Mouse (Mus musculus) left cerebral cortex, adult 18-20 months (tissue): ENCODE results near the gene Trim71. TPM values are rescaled to one million over a fixed set of nuclear protein-coding genes. Genes with fewer than 3 reads are reported as not detected.
A peak's percentile ranks its signal among the peaks of the same experiment; 100 is the strongest.

Source experiments
- DNase-seq, 2 experiments: peaks; one replicate each; pipeline ENCODE4 v3.0.0; 2021 to 2022; ENCODE audit warnings: low spot score in 2 of 2, mixed read lengths in 1 of 2
- long read RNA-seq, 2 experiments: library from polyadenylated mRNA; stranded (forward); transcript quantifications; one replicate each; pipeline ENCODE4 v2.0.0; 2021
- total RNA-seq, 2 experiments: library from RNA; stranded (reverse); gene quantifications; 2 replicates each; pipeline ENCODE4 v1.2.3; 2021

Gene Trim71
- total RNA-seq: under 1 TPM; 0.84 to 0.95 TPM
- long read RNA-seq, experiment 1: 0 reads
- long read RNA-seq, experiment 2: 0 reads

DNA sequence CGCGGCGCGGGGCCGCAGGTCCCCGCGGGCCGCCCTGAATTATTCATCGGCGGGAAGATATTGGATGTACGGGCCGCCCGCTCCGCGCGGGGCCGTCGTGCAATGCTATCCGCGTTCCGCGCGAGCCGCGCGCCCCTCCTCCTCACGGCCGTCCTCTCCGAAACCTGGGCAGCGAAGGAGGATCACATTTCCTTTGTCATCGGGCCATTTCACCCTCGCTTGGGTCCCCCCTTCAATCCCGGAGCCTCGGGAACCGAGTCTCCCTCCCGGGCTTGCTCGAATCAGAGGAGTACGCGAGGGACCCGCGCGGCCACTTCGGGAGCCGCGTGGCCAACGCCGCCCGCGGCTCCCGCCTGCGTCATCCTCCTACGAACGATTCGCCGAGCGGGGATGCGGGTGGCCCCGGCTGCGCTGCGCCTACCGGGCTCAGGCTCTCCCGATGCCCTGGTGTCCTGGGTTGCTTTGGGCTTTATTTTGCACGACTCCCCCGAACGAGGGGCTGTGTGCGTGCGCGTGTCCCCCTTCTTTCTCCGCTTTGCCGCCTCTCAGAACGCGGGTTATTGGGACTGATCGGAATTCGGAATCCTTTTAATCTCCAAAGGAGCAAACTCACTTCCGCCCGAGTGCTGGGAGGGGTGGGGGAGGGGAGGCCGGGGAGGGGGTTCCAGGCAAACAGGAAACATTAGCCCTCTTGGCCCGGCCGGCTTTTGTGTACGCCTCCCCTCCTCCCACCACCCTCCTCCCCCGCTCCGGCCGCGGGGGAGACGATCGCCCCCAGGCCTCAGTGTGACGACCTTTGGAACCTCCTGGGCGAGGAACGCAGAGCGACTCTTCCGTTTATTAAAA lies at the start of gene Trim71:
Gene Trim71 (minus strand): TSS at position 609 of the 846 bp plus-strand sequence.
- peak; percentile 9 to 43 for DNase-seq

- DNase-seq: no peak
Measured at GRCm38 (mm10) chr9:114613026-114613425, 48.9 kb upstream of the Trim71 start.

GRCm38 (mm10) chr9:114612566-114612965 lies 48.4 kb upstream of the Trim71 start:
- DNase-seq: no peak

DNA sequence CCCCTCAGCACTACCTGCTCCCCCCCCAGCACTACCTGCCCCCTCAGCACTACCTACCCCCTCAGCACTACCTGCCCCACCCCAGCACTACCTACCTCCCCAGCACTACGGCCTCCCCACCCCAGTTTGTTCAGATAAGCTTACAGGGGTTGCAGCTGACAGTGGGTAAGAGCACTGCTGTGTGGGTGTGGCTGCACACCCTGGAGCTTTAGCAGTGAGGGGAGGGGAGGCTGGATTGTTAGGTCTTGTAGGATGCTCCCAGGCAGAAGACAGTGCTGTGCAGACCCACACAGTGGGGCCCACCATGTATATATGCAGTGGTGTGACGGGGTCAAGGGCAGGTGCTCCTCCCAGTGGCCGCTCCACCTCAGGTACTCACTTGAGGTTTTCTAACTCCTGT lies 46.1 kb upstream of the Trim71 start:
- DNase-seq: no peak

- no peak for DNase-seq
Measured at GRCm38 (mm10) chr9:114603876-114604540, 39.8 kb upstream of the Trim71 start.

GRCm38 (mm10) chr9:114601096-114601495 lies 36.9 kb upstream of the Trim71 start:
- DNase-seq: no peak

- DNase-seq: no peak
Measured at GRCm38 (mm10) chr9:114585017-114585345, 20.8 kb upstream of the Trim71 start.

- DNase-seq: no peak
Measured at GRCm38 (mm10) chr9:114584183-114585016, 20.2 kb upstream of the Trim71 start.

- peak; percentile 49 to 57 for DNase-seq
Measured at GRCm38 (mm10) chr9:114583812-114584182, 19.6 kb upstream of the Trim71 start.

DNA sequence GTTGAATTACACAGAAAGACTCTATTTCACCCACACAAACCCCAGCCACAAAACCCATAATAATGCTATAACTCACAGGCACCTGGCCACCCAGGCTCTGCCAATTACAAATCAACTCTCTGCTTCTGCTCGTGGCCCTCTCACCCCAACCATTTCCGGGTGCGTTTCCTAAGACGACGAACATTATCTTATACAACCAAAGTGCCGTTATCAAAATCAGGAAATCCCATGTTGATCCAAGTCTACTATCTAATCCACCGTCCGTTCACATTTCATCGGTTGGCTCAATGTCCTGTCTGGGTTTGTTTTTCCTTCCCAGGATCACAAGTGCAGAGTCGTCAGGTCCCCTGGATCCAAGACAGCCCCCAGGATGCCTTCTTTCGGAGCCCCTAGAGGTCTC lies 14.5 kb upstream of the Trim71 start:
- DNase-seq: no peak

GRCm38 (mm10) chr9:114576001-114576400 lies 11.8 kb upstream of the Trim71 start:
- no peak for DNase-seq

DNA sequence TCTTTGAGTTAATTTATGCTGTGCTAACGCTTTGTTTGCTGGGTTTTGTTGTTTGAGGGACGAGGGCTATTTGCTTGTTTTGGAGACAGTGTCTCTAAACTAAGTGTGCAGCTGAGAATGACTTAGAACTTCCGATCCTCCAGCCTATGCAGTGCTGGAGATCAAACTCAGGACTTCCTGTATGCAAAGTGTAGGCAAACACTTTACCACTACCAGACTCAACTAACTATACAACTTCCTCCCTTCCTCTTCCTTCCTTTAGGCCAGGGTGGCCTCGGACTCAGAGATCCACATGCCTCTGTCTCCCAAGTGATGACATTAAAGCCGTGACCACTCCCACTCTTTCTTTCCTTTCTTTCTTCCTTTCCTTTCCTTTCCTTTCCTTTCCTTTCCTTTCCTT lies 9.4 kb upstream of the Trim71 start:
- no peak for DNase-seq

DNA sequence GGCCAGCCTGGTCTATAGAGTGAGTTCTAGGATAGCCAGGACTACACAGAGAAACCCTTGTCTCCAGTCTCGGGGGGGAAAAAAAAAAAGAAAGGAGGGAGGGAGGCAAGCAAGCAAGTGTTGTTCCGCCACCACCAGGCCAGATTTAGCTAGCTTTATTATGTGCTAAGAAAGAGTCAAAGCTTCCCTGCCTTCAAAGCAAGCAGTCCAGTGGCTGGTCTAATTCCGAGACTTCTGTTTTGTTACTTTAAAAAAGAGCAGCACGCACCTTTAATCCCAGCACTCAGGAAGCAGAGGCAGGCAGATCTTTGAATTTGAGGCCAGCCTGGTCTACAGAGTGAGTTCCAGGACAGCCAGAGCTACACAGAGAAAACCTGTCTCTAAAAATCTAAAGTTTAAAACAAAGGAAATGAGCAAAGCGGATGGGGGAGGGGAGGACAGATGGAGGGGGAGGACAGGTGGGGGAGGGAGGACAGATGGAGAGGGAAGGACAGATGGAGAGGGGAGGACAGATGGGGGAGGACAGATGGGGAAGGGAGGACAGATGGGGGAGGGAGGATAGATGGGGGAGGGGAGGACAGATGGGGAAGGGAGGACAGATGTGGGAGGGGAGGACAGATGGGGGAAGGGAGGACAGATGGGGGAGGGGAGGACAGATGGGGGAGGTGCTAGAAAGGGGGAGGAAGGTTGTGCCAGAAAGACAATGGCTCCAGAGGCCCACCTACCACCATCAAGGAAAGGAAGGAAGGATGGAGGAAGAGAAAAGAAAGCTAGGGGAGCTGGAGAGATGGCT lies 4.7 kb upstream of the Trim71 start:
- DNase-seq: no peak

DNA sequence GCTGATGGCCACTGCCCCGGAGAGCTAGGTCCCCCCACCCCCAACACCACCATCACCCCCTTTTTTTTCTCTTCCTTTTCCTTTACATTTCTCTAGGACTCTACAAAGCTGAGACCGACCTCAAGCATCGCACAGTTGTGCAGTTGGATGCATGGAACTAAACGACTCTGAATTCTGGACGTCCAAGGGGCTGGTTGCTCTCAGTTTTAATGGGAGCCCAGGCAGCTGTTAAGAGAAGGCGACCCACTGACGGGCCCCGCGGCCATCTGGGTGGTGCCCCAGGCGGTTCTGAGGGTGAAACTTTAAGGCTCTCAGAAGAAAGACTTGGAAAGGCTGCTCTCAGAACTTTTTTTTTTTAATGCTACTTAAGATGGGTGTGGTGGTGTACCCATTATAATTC lies 498 bp upstream of the Trim71 start:
- no peak for DNase-seq

DNA sequence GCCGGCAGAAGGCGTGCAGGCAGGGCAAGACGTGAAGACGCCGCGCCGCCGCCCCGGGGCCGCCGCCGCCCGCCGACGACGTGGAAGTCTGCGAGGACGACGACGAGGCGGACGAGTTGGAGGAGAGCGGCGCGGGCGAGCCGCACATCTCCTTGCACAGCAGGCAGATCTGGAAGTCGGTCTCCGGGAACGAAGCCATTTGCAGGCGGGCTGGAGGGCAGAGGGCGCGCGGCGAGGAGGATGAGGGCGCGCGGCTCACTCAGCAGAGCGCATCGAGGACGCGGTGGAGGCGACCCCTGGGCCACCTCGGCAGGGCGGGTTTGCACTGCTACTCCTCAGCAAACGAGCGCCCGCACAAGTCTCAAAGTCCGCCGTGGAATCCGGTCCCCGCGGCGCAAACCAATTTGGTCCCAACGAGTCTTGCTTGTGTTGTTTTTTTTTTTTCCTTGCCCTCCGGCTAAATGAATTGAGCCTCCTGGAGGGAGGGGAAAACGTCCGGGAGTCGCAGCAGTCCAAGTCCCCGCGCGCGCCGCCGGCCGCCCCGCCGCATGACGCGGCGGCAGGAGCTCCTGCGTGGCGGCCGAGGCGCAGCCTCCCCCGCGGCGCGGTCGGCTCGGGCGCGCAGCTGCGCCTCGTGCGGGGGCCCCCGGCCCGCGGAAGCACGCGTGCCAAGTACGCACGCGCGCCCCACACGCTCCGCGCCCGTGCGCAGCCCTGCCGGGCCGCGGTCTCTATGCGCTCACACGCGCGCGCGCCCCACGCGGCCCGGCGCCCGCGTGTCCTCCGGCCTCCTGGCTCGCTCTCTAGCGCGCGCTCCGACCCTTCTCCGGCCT lies 1.0 kb downstream of the Trim71 start:
- DNase-seq: peak in 1 of 2 experiments; percentile 15

- no peak for DNase-seq
Measured at GRCm38 (mm10) chr9:114562031-114562918, 1.9 kb downstream of the Trim71 start.

DNA sequence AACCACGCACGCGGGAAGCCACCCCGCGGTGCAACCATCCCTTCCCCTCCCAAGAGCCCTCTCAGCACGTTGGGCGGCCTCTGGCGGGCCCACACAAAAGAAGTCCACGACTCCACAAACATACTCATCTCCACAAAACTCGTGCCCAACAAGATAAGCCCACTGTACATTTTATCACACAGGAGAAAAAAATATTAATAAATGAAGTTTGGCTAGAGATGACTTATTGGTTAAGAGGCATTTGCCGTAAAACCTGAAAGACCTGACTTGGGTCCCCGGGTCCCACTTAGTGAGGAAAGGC lies 2.5 kb downstream of the Trim71 start:
- no peak for DNase-seq

- DNase-seq: no peak
Measured at GRCm38 (mm10) chr9:114560771-114561670, 3.1 kb downstream of the Trim71 start.
